Mouse (Mus musculus) stomach, postnatal 0 days (tissue): ENCODE data around the gene Srebf2. TPM values are rescaled to one million over a fixed set of nuclear protein-coding genes. Genes with fewer than 3 reads are reported as not detected.

Experiments
- ATAC-seq: fragments of 200-750 bp; cut with Nextera tagmentation; 2 replicates; pipeline ENCODE4 v1.8.0; 2017; ENCODE audit not compliant: low FRiP score, low TSS enrichment
- DNase-seq: peaks from one replicate; pipeline ENCODE4 v3.0.0-alpha.2; 2016; ENCODE audit warnings: low spot score
- H3K27ac ChIP-seq: fragments of 300-500 bp; sonication (generic); replicated peaks from 2 replicates; pipeline ENCODE4 v1.5.1; 2014; ENCODE audit warnings: mild to moderate bottlenecking, control low read depth
- H3K27me3 ChIP-seq: fragments of 300-500 bp; sonication (generic); 2 replicates; pipeline ENCODE4 v1.6.1; 2014; ENCODE audit warnings: low read length; ENCODE audit not compliant: control insufficient read depth, insufficient read depth
- H3K36me3 ChIP-seq: fragments of 300-500 bp; sonication (generic); 2 replicates; pipeline ENCODE4 v1.6.1; 2014; ENCODE audit warnings: low read length, mixed read lengths; ENCODE audit not compliant: control insufficient read depth, insufficient read depth
- H3K4me1 ChIP-seq: fragments of 300-500 bp; sonication (generic); replicated peaks from 2 replicates; pipeline ENCODE4 v1.6.1; 2014; ENCODE audit warnings: antibody characterized with exemption; ENCODE audit not compliant: control insufficient read depth, insufficient read depth
- H3K4me2 ChIP-seq: fragments of 300-500 bp; sonication (generic); replicated peaks from 2 replicates; pipeline ENCODE4 v1.6.1; 2014; ENCODE audit warnings: low read depth, mild to moderate bottlenecking, control low read depth, moderate library complexity
- H3K4me3 ChIP-seq: fragments of 300-500 bp; sonication (generic); 2 replicates; pipeline ENCODE4 v1.5.1; 2014; ENCODE audit warnings: low read depth, low read length, control low read depth
- H3K9ac ChIP-seq: fragments of 300-500 bp; sonication (generic); 2 replicates; pipeline ENCODE4 v1.6.1; 2014; ENCODE audit warnings: mild to moderate bottlenecking, low read length, control low read depth, mixed read lengths
- H3K9me3 ChIP-seq: fragments of 300-500 bp; sonication (generic); 2 replicates; pipeline ENCODE4 v1.6.1; 2016; ENCODE audit warnings: low read length; ENCODE audit not compliant: control insufficient read depth
- CTCF ChIP-seq: IDR thresholded peaks from 2 replicates; pipeline ENCODE4 v1.5.1; 2016; ENCODE audit warnings: antibody characterized with exemption, low read depth, mild to moderate bottlenecking, moderate library complexity
- EP300 ChIP-seq: optimal IDR thresholded peaks from 2 replicates; pipeline ENCODE3; 2016; ENCODE audit warnings: antibody characterized with exemption
- WGBS: fragments of 180-500 bp; shearing (Covaris S2); extraction: QIAGEN DNeasy Blood & Tissue Kit; methylation state at CpG from one replicate; pipeline ENCODE4 v1.1.7; 2014; 5-methylcytosine and 5-hydroxymethylcytosine counted together
- polyA plus RNA-seq: library from polyadenylated mRNA; unstranded; fragments of >200 nt; fragmentation: Nextera tagmentation; extraction: Ambion mirVana; gene quantifications from 2 replicates; pipeline ENCODE4 v1.2.1, GENCODE M21; 2015

The Srebf2 gene
- polyA plus RNA-seq, 1 experiment from 2014 or later: 127 TPM

DNA sequence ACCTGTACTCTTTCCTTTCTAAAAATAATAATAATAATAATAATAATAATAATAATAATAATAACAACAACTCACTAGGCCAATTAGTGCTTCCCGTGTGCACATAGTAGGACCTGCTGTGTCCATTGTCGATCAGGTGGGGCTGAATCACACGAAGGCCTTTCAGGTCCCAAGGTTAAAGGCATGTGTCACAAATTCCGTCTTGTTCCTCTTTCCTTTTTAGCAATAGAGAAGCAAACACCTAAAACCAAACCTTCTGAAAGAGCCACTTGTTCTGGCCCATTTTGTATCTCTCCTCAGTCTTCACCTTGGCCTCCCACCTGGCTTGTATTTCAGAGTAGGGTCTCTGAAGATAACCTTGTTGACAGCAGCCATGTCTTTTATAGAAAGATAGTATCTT, 4.2 kb downstream of the Srebf2 start:
- Histone ChIP-seq H3K27ac (0 out of 2 replicates have a peak overlapping the region, but pooled peaks have one; percentile 4), H3K9me3 (no peaks in the 10 kb centered on the region), H3K9ac (no peak overlapping the region), H3K27me3 (no peaks in the 10 kb centered on the region), H3K4me2 (no peak overlapping the region), H3K4me1 (peaks cover 10% of the 10 kb centered on the region; the same call in 1 of the 2 replicates), H3K36me3 (no peaks in the 10 kb centered on the region), H3K4me3 (no peak overlapping the region)
- DNase-seq (no peak), ATAC-seq (no peak)
- no peak for TF ChIP-seq EP300
- WGBS: 86% methylated on average over 4 of the region's 4 CpGs

DNA sequence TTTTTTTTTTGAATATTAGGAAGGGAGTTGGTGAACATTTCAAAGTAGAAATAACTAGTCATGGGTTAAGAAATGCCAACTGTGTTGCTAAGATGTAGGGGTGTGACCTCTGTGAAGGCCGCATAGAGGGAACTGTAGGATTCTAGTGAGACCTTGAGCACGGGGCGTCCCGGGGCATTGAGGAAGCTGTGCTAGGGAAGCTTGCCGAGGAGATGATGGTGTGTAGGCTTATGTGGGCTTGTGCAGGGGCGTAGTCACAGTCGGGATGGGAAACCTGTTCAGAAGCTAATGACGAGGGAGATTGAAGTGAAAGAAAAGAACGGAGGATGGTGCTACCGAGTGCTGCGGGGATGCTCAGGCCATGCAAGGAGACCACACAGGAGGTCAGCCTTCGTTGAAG, 5.0 kb downstream of the Srebf2 start:
- peak overlapping the region; percentile 25; the same call in 1 of the 2 replicates for H3K4me2 ChIP-seq
- no peak overlapping the region for H3K4me3 ChIP-seq
- WGBS: 66% methylated on average over 12 of the region's 12 CpGs
- no peaks in the 10 kb centered on the region for H3K36me3 ChIP-seq
- no peak overlapping the region; the same call in 1 of the 2 replicates for H3K9ac ChIP-seq
- TF ChIP-seq EP300 (no peak), CTCF (no peak)
- no peaks in the 10 kb centered on the region for H3K9me3 ChIP-seq
- no peaks in the 10 kb centered on the region for H3K27me3 ChIP-seq
- peaks cover 10% of the 10 kb centered on the region; the same call in 1 of the 2 replicates for H3K4me1 ChIP-seq
- no peak for ATAC-seq
- peak overlapping the region; percentile 63 for H3K27ac ChIP-seq
- DNase-seq: no peak

DNA sequence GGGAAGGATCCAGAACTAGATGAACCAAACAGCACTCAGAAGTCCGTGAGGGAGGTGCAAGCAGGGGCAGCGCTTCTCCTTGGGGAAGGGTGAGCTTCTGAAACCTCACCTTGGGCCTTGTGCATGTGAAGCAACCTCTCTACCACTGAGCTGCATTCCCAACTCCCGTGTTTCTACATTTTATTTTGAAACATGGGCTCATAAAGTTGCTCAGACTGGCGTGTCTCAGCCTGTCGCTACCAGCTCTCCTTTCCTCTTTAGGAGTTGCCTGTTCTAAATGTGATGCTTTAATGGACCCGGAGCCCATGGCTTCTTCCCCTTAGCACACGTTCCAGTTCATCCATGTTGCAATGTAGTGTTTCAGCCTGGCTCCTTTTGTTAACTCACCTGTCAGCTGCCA, 5.5 kb downstream of the Srebf2 start:
- no peak for DNase-seq
- Histone ChIP-seq H3K36me3 (no peaks in the 10 kb centered on the region), H3K9ac (no peak overlapping the region; the same call in 1 of the 2 replicates), H3K4me1 (peaks cover 10% of the 10 kb centered on the region; the same call in 1 of the 2 replicates), H3K4me3 (no peak overlapping the region), H3K27ac (peak overlapping the region; percentile 63), H3K4me2 (peak overlapping the region; percentile 25; the same call in 1 of the 2 replicates), H3K27me3 (no peaks in the 10 kb centered on the region), H3K9me3 (no peaks in the 10 kb centered on the region)
- TF ChIP-seq CTCF (no peak), EP300 (no peak)
- ATAC-seq: no peak
- WGBS: 62% methylated on average over 7 of the region's 7 CpGs

DNA sequence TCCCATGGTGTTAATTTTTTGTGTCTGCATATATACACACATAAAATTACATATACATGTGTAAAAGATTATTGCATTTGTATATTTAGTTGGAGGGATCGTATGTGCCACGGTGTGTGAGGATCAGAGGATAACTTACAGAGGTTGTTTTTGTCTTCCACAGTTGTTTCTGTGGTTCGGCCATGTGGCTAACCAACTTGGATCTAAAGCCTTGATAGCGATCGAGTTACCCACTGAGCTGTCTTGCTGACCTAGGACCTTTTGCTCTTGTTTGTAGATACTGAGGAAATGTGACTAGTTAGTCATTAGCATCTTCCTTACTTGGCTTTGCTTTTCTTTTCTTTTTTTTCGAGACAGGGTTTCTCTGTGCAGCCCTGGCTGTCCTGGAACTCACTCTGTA, 9.3 kb downstream of the Srebf2 start:
- Histone ChIP-seq H3K9me3 (no peaks in the 10 kb centered on the region), H3K4me3 (no peak overlapping the region), H3K9ac (no peak overlapping the region), H3K4me2 (no peak overlapping the region), H3K4me1 (peaks cover 18% of the 10 kb centered on the region), H3K27ac (no peak overlapping the region), H3K36me3 (no peaks in the 10 kb centered on the region), H3K27me3 (no peaks in the 10 kb centered on the region)
- ATAC-seq (no peak), DNase-seq (no peak)
- TF ChIP-seq EP300 (no peak), CTCF (no peak)
- WGBS: 87% methylated on average over 6 of the region's 6 CpGs

DNA sequence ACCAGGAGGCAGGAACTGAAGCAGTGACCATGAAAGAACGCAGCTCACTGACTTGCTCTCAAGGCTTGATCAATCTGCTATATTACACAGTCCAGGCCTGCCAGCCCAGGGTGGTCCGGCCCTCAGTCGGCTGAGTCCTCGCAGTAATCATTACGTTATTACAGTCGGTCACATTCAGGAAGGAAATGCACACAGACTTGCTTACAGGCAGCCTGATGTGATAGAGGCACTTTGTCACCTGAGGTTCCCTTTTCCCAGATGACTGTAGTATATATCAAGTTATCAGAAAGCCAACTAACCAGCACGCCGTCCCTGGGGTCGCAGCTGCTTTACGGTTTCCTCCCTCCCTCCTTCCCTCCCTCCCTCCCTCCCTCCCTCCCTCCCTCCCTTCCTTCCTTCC, 9.9 kb downstream of the Srebf2 start:
- no peak for DNase-seq
- Histone ChIP-seq H3K9ac (no peak overlapping the region), H3K27me3 (no peaks in the 10 kb centered on the region), H3K27ac (no peak overlapping the region; the same call in 1 of the 2 replicates), H3K4me2 (no peak overlapping the region), H3K4me3 (no peak overlapping the region), H3K36me3 (no peaks in the 10 kb centered on the region), H3K4me1 (peaks cover 18% of the 10 kb centered on the region), H3K9me3 (no peaks in the 10 kb centered on the region)
- ATAC-seq: no peak
- 56% methylated on average over 10 of the region's 10 CpGs for WGBS
- TF ChIP-seq CTCF (no peak), EP300 (no peak)

DNA sequence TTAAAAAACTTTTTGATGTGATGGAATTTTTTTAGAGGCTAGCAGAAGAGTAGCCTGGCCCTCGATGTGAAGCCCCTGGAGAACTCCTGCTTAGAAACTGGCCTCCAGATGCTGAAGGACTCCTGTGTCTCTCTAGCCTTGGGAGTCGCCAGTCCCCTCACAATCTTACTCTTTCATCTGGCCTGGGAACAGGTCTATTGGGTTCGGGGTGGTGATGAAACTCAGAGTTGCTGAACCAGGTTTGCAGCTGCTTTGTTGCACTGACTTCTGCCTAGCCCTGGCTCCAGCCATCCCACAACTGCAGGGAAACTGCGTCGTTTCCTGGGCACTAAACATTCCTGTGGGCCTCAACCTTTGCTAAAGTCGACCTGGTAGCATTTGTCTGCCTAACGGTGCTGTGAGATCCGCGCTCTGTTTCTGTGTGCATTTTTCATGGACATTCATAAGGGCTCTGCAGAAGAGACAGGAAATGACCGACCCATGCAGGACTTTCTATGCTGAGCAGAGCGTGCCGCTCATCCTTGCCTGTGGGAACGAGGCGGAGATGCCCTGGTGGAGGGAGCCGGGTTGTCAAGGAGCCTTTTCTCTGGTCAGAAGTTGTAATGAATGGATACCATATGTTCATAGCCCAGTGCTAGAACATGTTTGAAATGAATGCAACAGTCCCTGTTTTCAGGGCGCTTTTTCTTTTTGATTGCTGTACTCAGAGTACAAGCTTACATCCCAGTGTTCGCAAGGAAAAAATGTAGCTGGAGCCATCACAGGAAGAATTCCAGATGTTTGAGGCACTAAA, 11.5 kb downstream of the Srebf2 start:
- Histone ChIP-seq H3K27ac (peak overlapping the region; percentile 81), H3K36me3 (no peaks in the 10 kb centered on the region), H3K4me1 (peaks cover 13% of the 10 kb centered on the region), H3K4me2 (peak overlapping the region; percentile 30; the same call in 1 of the 2 replicates), H3K27me3 (no peaks in the 10 kb centered on the region), H3K9me3 (no peaks in the 10 kb centered on the region), H3K4me3 (no peak overlapping the region), H3K9ac (peak overlapping the region; percentile 38; the same call in 1 of the 2 replicates)
- DNase-seq (no peak), ATAC-seq (no peak)
- TF ChIP-seq EP300 (no peak), CTCF (no peak)
- WGBS: 35% methylated on average over 17 of the region's 17 CpGs
